Comparison of ENCODE assay signal across 26 mouse cellular contexts in the genomic region with DNA sequence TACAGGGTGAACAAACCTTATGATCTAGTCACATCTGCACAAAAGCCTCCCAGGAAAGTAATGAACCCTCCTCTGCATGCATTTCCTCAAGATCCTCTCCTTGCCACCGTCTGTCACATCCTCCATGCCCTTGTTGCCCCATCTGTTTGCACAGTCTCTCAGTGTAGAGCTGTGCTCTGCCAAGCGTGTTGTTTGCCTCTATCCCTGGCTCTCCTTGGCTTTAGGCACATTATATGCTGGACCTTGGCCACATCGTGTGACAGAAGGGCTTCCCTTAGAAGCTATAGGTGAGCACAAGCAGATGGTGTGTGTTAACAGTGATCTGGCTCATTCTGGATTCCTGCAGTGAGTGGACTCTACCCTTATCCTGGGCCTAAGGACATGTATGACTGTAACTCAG. TPM values are rescaled to one million over a fixed set of nuclear protein-coding genes. Genes with fewer than 3 reads are reported as not detected.
DNase-seq lines count a peak whose midpoint lies in the region; ATAC-seq and TF ChIP-seq lines count a peak whose summit lies in the region.
"Had no signal": no experiment of that assay in that cellular context is flagged by ENCODE, and none has a peak within 500 bp of the region (broad histone marks: within the 10 kb centered on the region; RNA-seq: fewer than 3 reads in every experiment).

No protein-coding gene starts in this region.

- H3K4me2 ChIP-seq in hindbrain, postnatal 0 days (ENCODE audit: low read depth, low read length) = no peak overlapping the region
- no peak overlapping the region for H3K4me2 ChIP-seq in hindbrain, embryonic 13.5 days
- H3K4me2 ChIP-seq: intestine, embryonic 15.5 days; kidney, embryonic 15.5 days; limb, embryonic 15.5 days; liver, embryonic 15.5 days; midbrain, embryonic 12.5 days; neural tube, embryonic 13.5 days had no signal

- no peaks in the 10 kb centered on the region for H3K9me3 ChIP-seq in hindbrain, postnatal 0 days (ENCODE audit: low read length)
- no peaks in the 10 kb centered on the region for H3K9me3 ChIP-seq in hindbrain, embryonic 13.5 days
- H3K9me3 ChIP-seq: heart, embryonic 10.5 days; intestine, embryonic 15.5 days; kidney, embryonic 15.5 days; limb, embryonic 15.5 days; liver, embryonic 15.5 days; midbrain, embryonic 12.5 days; neural tube, embryonic 13.5 days had no signal

- H3K4me1 ChIP-seq in hindbrain, postnatal 0 days (ENCODE audit: insufficient read depth, low read length) = no peaks in the 10 kb centered on the region
- 0 out of 2 replicates have a peak, but pooled peaks cover 3% of the 10 kb centered on the region for H3K4me1 ChIP-seq in hindbrain, embryonic 13.5 days (replicated peaks)
- H3K4me1 ChIP-seq: intestine, embryonic 15.5 days; kidney, embryonic 15.5 days; limb, embryonic 15.5 days; liver, embryonic 15.5 days; midbrain, embryonic 12.5 days; neural tube, embryonic 13.5 days had no signal

- DNase-seq in hindbrain, postnatal 0 days (ENCODE audit: low spot score) = peak; percentile 68
- peak; percentile 62 for DNase-seq in brain, embryonic 14.5 days (ENCODE audit: low read depth)
- peak; percentile 69 for DNase-seq in cerebellum, adult 11-12 months
- peak; percentile 77 to 80 for DNase-seq in cerebellum, postnatal 14 days
- no peak for DNase-seq in urinary bladder, adult 18-20 months (ENCODE audit: low spot score in 2 of 2)
- no peak for DNase-seq in urinary bladder, postnatal 36 days (ENCODE audit: low spot score in 2 of 2)
- DNase-seq: adrenal gland, postnatal 36 days; embryo, embryonic 11 days; layer of hippocampus, postnatal 36 days; right cerebral cortex, adult 18-20 months; thymus, postnatal 36 days had no signal

- ATAC-seq in hindbrain, postnatal 0 days = peak; percentile 84
- ATAC-seq in hindbrain, embryonic 13.5 days (ENCODE audit: low FRiP score) = no peak
- ATAC-seq: intestine, embryonic 15.5 days had no signal

- no peak for TF ChIP-seq POLR2A in brain, embryonic 14.5 days (IDR thresholded peaks at IDR 0.05; ENCODE audit: borderline replicate concordance, extremely low read depth, insufficient read depth, insufficient read length, poor library complexity, severe bottlenecking)

- no peak overlapping the region for H3K4me3 ChIP-seq in hindbrain, postnatal 0 days (ENCODE audit: low read length)
- no peak overlapping the region for H3K4me3 ChIP-seq in hindbrain, embryonic 13.5 days
- H3K4me3 ChIP-seq: heart, embryonic 10.5 days; intestine, embryonic 15.5 days; kidney, embryonic 15.5 days; limb, embryonic 15.5 days; liver, embryonic 15.5 days; midbrain, embryonic 12.5 days; neural tube, embryonic 13.5 days had no signal

- TF ChIP-seq CTCF in hindbrain, postnatal 0 days (IDR thresholded peaks at IDR 0.05; ENCODE audit: low read depth) = no peak
- TF ChIP-seq CTCF in brain, embryonic 14.5 days (IDR thresholded peaks at IDR 0.05; ENCODE audit: borderline replicate concordance, extremely low read depth, insufficient read depth, insufficient read length) = no peak

- H3K9ac ChIP-seq in hindbrain, postnatal 0 days (replicated peaks; ENCODE audit: low read length) = no peak overlapping the region
- H3K9ac ChIP-seq in hindbrain, embryonic 13.5 days = no peak overlapping the region
- H3K9ac ChIP-seq: intestine, embryonic 15.5 days; kidney, embryonic 15.5 days; limb, embryonic 15.5 days; liver, embryonic 15.5 days; midbrain, embryonic 12.5 days; neural tube, embryonic 13.5 days had no signal

- no peaks in the 10 kb centered on the region for H3K27me3 ChIP-seq in hindbrain, postnatal 0 days (ENCODE audit: insufficient read depth, low read length)
- no peaks in the 10 kb centered on the region for H3K27me3 ChIP-seq in hindbrain, embryonic 13.5 days
- H3K27me3 ChIP-seq: intestine, embryonic 15.5 days; kidney, embryonic 15.5 days; limb, embryonic 15.5 days; liver, embryonic 15.5 days; midbrain, embryonic 12.5 days; neural tube, embryonic 13.5 days had no signal

- H3K36me3 ChIP-seq in hindbrain, postnatal 0 days (ENCODE audit: insufficient read depth, low read length) = no peaks in the 10 kb centered on the region
- H3K36me3 ChIP-seq in hindbrain, embryonic 13.5 days = no peaks in the 10 kb centered on the region
- H3K36me3 ChIP-seq: heart, embryonic 10.5 days; intestine, embryonic 15.5 days; kidney, embryonic 15.5 days; limb, embryonic 15.5 days; liver, embryonic 15.5 days; midbrain, embryonic 12.5 days; neural tube, embryonic 13.5 days had no signal

- WGBS in hindbrain, postnatal 0 days = 50% methylated on average over 3 of the region's 3 CpGs
- 86% methylated on average over 3 of the region's 3 CpGs for WGBS in hindbrain, embryonic 13.5 days

- no peak overlapping the region for H3K27ac ChIP-seq in hindbrain, postnatal 0 days
- H3K27ac ChIP-seq in hindbrain, embryonic 13.5 days = no peak overlapping the region
- H3K27ac ChIP-seq: heart, embryonic 10.5 days; intestine, embryonic 15.5 days; kidney, embryonic 15.5 days; limb, embryonic 15.5 days; liver, embryonic 15.5 days; midbrain, embryonic 12.5 days; neural tube, embryonic 13.5 days had no signal

RNA-seq across cellular contexts. Expression of a gene that starts 26.4 kb away (rescaled TPM):
- total RNA-seq in hindbrain, postnatal 0 days (2014; rRNA removed) = 108 and 127 TPM in 2 replicates
- polyA plus RNA-seq in hindbrain, postnatal 0 days (2015; fragmentation: Nextera tagmentation; extraction: Ambion mirVana) = 62.6 and 66.2 TPM in 2 replicates
- 86.4 and 87.4 TPM in 2 replicates for polyA plus RNA-seq in hindbrain, embryonic 13.5 days (2015; fragmentation: Nextera tagmentation; extraction: Ambion mirVana)
- 151 and 230 TPM in 2 replicates for polyA plus RNA-seq in brain, embryonic 14.5 days (2012; rRNA removed)

RNA-seq across cellular contexts. Expression of a gene that starts 38.9 kb away (rescaled TPM):
- total RNA-seq in hindbrain, postnatal 0 days (2014; rRNA removed) = not detected in 2 replicates
- polyA plus RNA-seq in hindbrain, postnatal 0 days (2015; fragmentation: Nextera tagmentation; extraction: Ambion mirVana) = 0.82 TPM in 1 of 2 replicates, not detected in the other
- polyA plus RNA-seq in hindbrain, embryonic 13.5 days (2015; fragmentation: Nextera tagmentation; extraction: Ambion mirVana) = not detected in 2 replicates
- not detected in 2 replicates for polyA plus RNA-seq in brain, embryonic 14.5 days (2012; rRNA removed)
- total RNA-seq: adrenal gland, postnatal 36 days; layer of hippocampus, postnatal 36 days; left cerebral cortex, postnatal 25 days; megakaryocyte progenitor cell, adult 5-6 weeks had no signal
- polyA plus RNA-seq: C2C12; heart, embryonic 10.5 days; heart, postnatal 0 days; hindbrain, embryonic 11.5 days; intestine, embryonic 15.5 days; kidney, embryonic 15.5 days; limb, embryonic 15.5 days; liver, embryonic 15.5 days; lung, embryonic 16.5 days; neural tube, embryonic 13.5 days; small intestine, adult 2 months had no signal

Comparison
In these comparisons a context has a peak if more than half of its experiments do, and no peak if none do; other contexts are left out.
1. DNase-seq: peak in hindbrain, postnatal 0 days (single experiment), brain, embryonic 14.5 days (single experiment), cerebellum, adult 11-12 months (single experiment) and cerebellum, postnatal 14 days (2 of 2); none in urinary bladder, adult 18-20 months (0 of 2) and urinary bladder, postnatal 36 days (0 of 2).